Mouse (Mus musculus): ENCODE data around the gene Mrps36.
A peak's percentile ranks its signal among the peaks of the same experiment; 100 is the strongest.
"Not testable (repeated sequence)": the region's sequence is repeated elsewhere in the genome, so short reads cannot be mapped to it uniquely, and the experiment has no call there.

Gene Mrps36

GRCm38 (mm10) chr13:100744036-100744744, at the start of gene Mrps36:
TSS of gene Mrps36 (minus strand) at chr13:100744659.
- DNase-seq: peak; percentile 96

- no peak for DNase-seq
Measured at GRCm38 (mm10) chr13:100789083-100789482, 44.6 kb upstream of the Mrps36 start.

- not testable (repeated sequence) for DNase-seq
Measured at GRCm38 (mm10) chr13:100788057-100788456, 43.6 kb upstream of the Mrps36 start.

GRCm38 (mm10) chr13:100787316-100788010, 43.0 kb upstream of the Mrps36 start:
- DNase-seq: peak; percentile 48

- DNase-seq: peak; percentile 95
Measured at GRCm38 (mm10) chr13:100786414-100786867, 42.0 kb upstream of the Mrps36 start, which contains the start of gene Ccnb1. TSS of gene Ccnb1 (minus strand) at chr13:100786570.

GRCm38 (mm10) chr13:100785806-100786413, 41.5 kb upstream of the Mrps36 start:
- DNase-seq: no peak

GRCm38 (mm10) chr13:100777491-100777890, 33.0 kb upstream of the Mrps36 start:
- no peak for DNase-seq

- DNase-seq: no peak
Measured at GRCm38 (mm10) chr13:100776710-100777109, 32.3 kb upstream of the Mrps36 start.

GRCm38 (mm10) chr13:100776056-100776419, 31.6 kb upstream of the Mrps36 start:
- DNase-seq: no peak

- DNase-seq: peak; percentile 92
Measured at GRCm38 (mm10) chr13:100775252-100776055, 31.0 kb upstream of the Mrps36 start, which contains the start of gene Cenph. TSS of gene Cenph (minus strand) at chr13:100775899.

- no peak for DNase-seq
Measured at GRCm38 (mm10) chr13:100774704-100775103, 30.2 kb upstream of the Mrps36 start.

GRCm38 (mm10) chr13:100755329-100755728, 10.9 kb upstream of the Mrps36 start:
- peak; percentile 53 for DNase-seq

GRCm38 (mm10) chr13:100754186-100754585, 9.7 kb upstream of the Mrps36 start:
- DNase-seq: no peak

GRCm38 (mm10) chr13:100753011-100753410, 8.6 kb upstream of the Mrps36 start:
- no peak for DNase-seq

GRCm38 (mm10) chr13:100752529-100752928, 8.1 kb upstream of the Mrps36 start:
- no peak for DNase-seq

GRCm38 (mm10) chr13:100751402-100751801, 6.9 kb upstream of the Mrps36 start:
- no peak for DNase-seq

GRCm38 (mm10) chr13:100750799-100751198, 6.3 kb upstream of the Mrps36 start:
- DNase-seq: no peak

GRCm38 (mm10) chr13:100748638-100749037, 4.2 kb upstream of the Mrps36 start:
- DNase-seq: no peak

- DNase-seq: no peak
Measured at GRCm38 (mm10) chr13:100746090-100746489, 1.6 kb upstream of the Mrps36 start.

GRCm38 (mm10) chr13:100743346-100744035, 968 bp downstream of the Mrps36 start:
- DNase-seq: no peak

- DNase-seq: no peak
Measured at GRCm38 (mm10) chr13:100742831-100743230, 1.6 kb downstream of the Mrps36 start.

- no peak for DNase-seq
Measured at GRCm38 (mm10) chr13:100732756-100733155, 11.7 kb downstream of the Mrps36 start.
